Mouse (Mus musculus) lung, embryonic 15.5 days (tissue): Measurements from ENCODE around the gene Gpr142. TPM values are rescaled to one million over a fixed set of nuclear protein-coding genes. Genes with fewer than 3 reads are reported as not detected.

Source experiments
- ATAC-seq: fragments of 200-750 bp; cut with Nextera tagmentation; 2 replicates; pipeline ENCODE4 v1.8.0; 2017; ENCODE audit warnings: moderate number of reproducible peaks, borderline replicate concordance; ENCODE audit not compliant: low FRiP score, low TSS enrichment; ENCODE audit errors: extremely low read depth
- H3K27ac ChIP-seq: fragments of 300-500 bp; sonication (generic); 2 replicates; pipeline ENCODE4 v1.5.1; 2015; ENCODE audit warnings: moderate library complexity, mild to moderate bottlenecking, inconsistent platforms
- H3K27me3 ChIP-seq: fragments of 300-500 bp; sonication (generic); 2 replicates; pipeline ENCODE4 v1.6.1; 2015; ENCODE audit warnings: inconsistent platforms
- H3K36me3 ChIP-seq: fragments of 300-500 bp; sonication (generic); 2 replicates; pipeline ENCODE4 v1.6.1; 2015; ENCODE audit warnings: inconsistent platforms
- H3K4me1 ChIP-seq: fragments of 300-500 bp; sonication (generic); 2 replicates; pipeline ENCODE4 v1.6.1; 2015; ENCODE audit warnings: inconsistent platforms
- H3K4me2 ChIP-seq: fragments of 300-500 bp; sonication (generic); 2 replicates; pipeline ENCODE4 v1.6.1; 2015; ENCODE audit warnings: inconsistent platforms, mild to moderate bottlenecking, moderate library complexity
- H3K4me3 ChIP-seq: fragments of 300-500 bp; sonication (generic); 2 replicates; pipeline ENCODE4 v1.5.1; 2015; ENCODE audit warnings: mild to moderate bottlenecking, inconsistent platforms
- H3K9ac ChIP-seq: fragments of 300-500 bp; sonication (generic); 2 replicates; pipeline ENCODE4 v1.6.1; 2015; ENCODE audit warnings: inconsistent platforms
- H3K9me3 ChIP-seq: fragments of 300-500 bp; sonication (generic); 2 replicates; pipeline ENCODE4 v1.6.1; 2016; ENCODE audit warnings: inconsistent platforms
- WGBS: fragments of 180-500 bp; shearing (Covaris S2); methylation state at CpG from one replicate; pipeline ENCODE4 v1.1.7; 2015; 5-methylcytosine and 5-hydroxymethylcytosine counted together
- polyA plus RNA-seq: library from polyadenylated mRNA; unstranded; fragments of >200 nt; fragmentation: Nextera tagmentation; extraction: Ambion mirVana; gene quantifications from 2 replicates; pipeline ENCODE4 v1.2.1, GENCODE M21; 2015

The Gpr142 gene
- polyA plus RNA-seq, 1 experiment from 2014 or later: not detected

DNA sequence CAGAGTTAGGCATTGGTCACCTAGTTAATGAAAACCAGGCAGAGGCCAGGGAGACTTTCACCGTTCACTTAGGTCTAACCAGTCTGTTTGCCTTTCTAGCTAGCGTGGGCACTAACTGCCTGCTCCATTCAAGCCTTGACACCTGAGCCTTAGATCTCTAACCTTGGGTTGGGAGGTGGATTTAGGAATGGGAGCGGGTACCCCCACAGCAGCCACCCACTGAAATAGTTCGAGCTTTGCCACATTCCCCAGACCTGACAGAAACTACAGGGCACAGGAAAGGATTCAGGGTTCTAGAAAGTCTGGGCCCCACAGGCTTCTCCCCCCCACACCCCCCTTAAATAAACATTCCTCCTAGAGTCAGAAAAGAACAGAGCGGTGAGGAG, 51.3 kb downstream of the Gpr142 start:
- Histone ChIP-seq H3K27me3 (peaks cover 11% of the 10 kb centered on the region; the same call in 1 of the 2 replicates), H3K9me3 (no peaks in the 10 kb centered on the region), H3K4me3 (peak overlapping the region; percentile 62), H3K27ac (peak overlapping the region; percentile 94), H3K9ac (no peak overlapping the region), H3K4me2 (peak overlapping the region; percentile 97), H3K4me1 (peaks cover 28% of the 10 kb centered on the region), H3K36me3 (no peaks in the 10 kb centered on the region)
- 27% methylated on average over 5 of the region's 5 CpGs for WGBS
- ATAC-seq: no peak; the same call in 1 of the 2 replicates

DNA sequence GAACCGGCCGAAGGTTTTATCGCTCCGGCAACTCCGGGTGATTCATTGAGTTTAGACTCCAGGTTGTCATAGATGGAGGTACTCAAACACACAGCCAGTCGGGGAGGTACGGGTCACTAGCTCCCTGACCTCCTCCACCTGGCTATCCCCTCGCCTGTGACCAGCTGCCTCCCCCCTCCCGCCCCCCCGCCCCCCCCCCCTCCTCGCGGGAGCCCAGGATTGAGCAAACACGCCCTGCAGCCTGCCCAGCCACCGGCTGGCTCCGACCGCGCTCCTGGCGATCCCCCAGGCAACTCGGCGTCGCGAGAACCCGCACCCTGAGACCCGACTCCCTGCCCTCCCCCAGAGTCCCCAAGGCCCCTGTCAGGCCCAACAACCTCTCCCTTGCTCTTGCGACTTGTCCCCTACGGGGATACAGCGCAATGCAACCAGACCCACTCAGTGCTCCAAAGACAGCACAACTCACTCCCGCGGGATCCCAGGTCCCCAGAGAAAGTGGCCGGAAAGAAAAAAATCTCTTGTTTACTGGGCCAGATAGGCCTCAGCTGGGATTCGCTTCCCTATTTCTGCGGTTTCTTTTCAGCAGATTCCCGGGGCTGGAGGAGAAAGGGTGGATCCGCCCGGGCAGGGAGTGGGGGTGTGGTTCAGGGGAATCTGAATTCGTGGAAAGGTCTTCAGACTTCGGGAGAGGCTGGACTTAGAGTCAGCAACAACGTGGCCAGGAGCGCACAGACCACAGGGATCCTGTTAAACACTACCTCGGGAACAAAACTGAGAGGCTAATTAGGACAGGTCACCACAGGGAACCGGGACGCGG, 51.9 kb downstream of the Gpr142 start, which contains the start of gene Gprc5c:
Gprc5c (plus strand) TSS at position 701 of the 817 bp plus-strand sequence.
- peak; percentile 45; the same call in 1 of the 2 replicates for ATAC-seq
- Histone ChIP-seq H3K4me2 (peak within 1 kb of the TSS; percentile 97), H3K9ac (peak within 1 kb of the TSS; percentile 70), H3K27ac (peak within 1 kb of the TSS; percentile 94), H3K36me3 (no peaks in the 10 kb centered on the region), H3K4me1 (peaks cover 28% of the 10 kb centered on the region), H3K4me3 (peak within 1 kb of the TSS; percentile 62), H3K27me3 (peaks cover 11% of the 10 kb centered on the region; the same call in 1 of the 2 replicates), H3K9me3 (no peaks in the 10 kb centered on the region)
- WGBS: 1% methylated on average over 35 of the region's 43 CpGs

DNA sequence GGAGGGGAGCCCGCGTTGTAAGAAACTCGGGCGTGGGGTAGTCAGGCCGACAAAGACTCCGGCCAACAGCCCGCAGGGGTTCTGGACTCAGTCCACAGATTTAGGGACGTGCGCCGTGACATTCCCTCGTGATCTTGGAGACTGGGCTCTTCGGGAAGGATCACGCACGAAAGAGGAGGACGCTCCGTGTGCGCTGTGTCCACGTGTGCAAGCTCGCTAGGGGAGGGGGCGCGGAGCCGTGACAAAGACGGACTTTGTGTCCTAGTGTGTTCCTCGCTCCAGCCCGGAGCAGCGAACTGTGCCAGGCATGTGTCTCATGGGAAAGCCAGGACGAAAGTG, 52.5 kb downstream of the Gpr142 start:
- H3K4me2 ChIP-seq: peak overlapping the region; percentile 97
- under 1% methylated on average over 27 of the region's 27 CpGs for WGBS
- H3K9ac ChIP-seq: peak overlapping the region; percentile 70
- H3K4me3 ChIP-seq: peak overlapping the region; percentile 62
- peaks cover 11% of the 10 kb centered on the region; the same call in 1 of the 2 replicates for H3K27me3 ChIP-seq
- peak overlapping the region; percentile 94 for H3K27ac ChIP-seq
- peaks cover 28% of the 10 kb centered on the region for H3K4me1 ChIP-seq
- no peaks in the 10 kb centered on the region for H3K36me3 ChIP-seq
- H3K9me3 ChIP-seq: no peaks in the 10 kb centered on the region
- 0 out of 2 replicates have a peak, but pooled peaks have one; percentile 11 for ATAC-seq

DNA sequence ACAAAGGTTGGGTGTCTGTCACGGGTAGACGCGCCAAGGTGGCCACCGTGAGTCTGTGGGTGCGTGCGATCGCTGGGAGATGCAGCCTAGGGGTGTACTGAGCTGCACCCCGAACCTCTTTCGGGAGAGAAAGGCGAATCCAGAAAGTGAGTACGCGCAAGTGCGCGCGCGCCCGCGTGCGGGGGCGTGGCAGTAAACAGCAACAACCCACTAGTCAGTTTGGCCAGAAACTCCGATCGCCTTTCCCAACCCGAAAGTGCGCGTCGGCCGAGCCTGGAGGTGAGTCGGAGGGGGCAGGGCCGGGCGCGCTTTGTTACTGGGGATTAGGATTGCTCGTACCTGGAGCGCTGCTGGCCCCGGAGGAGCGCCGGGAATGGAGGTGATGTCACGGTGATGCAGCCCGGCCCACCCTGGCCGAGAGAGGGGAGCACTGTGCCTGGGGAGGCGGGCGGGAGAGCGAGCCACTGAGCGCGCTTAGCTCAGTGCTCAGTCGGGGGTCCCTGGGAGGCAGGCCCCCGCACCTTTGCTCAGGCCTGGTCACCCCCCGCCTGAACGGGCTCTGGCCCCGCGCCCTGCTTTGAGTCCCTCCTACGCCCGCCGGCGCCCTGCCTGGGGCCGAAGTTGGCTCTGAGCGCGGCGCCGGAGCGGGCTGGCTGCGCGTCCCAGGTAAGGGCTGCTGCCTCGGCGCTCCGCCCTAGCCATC, 53.0 kb downstream of the Gpr142 start:
- Histone ChIP-seq H3K27me3 (peaks cover 11% of the 10 kb centered on the region; the same call in 1 of the 2 replicates), H3K9me3 (no peaks in the 10 kb centered on the region), H3K9ac (peak overlapping the region; percentile 70), H3K4me1 (peaks cover 28% of the 10 kb centered on the region), H3K27ac (peak overlapping the region; percentile 94), H3K36me3 (no peaks in the 10 kb centered on the region), H3K4me2 (peak overlapping the region; percentile 97), H3K4me3 (peak overlapping the region; percentile 62)
- ATAC-seq: peak; percentile 58
- 1% methylated on average over 56 of the region's 65 CpGs for WGBS

DNA sequence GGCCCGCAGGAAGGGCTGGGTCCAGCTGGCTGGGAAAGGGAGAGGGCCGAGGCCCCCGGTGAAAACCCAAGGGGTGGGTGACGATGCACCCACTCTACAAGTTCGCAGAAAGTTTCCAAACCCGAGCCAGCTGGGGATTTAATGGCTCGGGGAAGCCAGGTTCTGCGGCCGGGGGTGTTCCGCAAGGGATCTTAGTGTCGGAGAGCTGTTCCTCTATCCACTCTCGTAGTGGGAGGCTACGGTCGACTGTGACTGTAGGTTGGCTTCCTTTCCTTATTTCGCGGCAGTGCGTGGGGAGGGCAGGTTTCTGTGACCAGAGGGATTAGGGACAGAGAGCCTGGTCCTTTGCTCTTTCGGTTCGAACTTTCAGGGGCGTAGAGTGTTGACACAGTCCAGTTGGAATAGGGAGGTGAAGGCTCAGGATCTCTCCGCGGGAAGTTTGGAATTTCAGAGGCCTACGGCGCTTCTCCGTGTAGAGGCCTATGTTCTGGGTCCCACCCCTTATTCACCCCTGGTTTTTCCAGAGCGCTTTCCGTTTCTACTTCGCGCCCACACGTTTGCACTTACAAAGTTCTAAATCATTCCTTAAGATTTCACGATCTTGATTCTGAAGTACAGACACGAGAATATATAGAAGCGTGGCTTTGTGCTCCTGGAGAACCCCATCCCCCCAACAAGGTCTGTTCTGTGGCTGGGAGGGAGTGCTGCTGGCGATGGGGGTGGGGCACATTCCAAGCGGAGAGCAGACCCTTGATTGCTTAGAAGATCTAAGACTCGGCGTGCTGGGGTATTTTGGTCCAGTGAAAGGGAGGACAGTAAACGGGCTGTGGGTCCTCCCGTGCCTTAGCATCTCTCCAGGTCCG, 53.8 kb downstream of the Gpr142 start:
- no peak for ATAC-seq
- WGBS: 1% methylated on average over 40 of the region's 40 CpGs
- H3K9me3 ChIP-seq: no peaks in the 10 kb centered on the region

DNA sequence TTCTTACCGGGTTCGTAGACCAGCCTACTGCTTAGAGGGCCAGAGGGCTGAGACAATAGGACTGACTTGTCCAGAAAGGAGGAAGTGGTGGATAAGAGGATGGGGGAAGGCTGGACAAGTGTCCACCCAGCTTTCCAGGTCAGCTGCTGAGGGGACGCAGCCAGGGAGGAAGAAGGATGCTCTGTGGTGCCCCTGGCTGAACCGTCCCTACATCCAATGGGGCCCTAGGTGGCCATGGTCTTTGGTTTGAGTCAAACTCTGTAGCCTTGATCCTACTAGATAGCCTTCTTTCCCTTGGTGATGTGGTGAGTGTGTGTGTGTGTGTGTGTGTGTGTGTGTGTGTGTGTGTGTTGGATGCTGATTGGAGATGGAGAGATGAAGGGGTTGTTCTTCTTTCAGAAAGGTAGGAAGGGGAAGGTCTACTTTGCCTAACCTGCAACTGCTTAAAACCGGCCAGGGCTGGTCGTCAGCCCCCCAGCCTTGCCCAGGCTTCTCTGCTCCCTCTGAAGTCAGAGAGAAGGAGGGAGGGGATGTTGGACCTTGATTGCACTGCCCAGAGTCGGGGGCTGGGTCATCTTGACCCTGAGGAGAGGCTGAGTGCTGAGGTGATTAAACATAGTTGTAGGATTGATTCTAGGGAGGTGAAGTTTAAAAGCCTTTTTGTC, 54.6 kb downstream of the Gpr142 start:
- ATAC-seq: no peak
- Histone ChIP-seq H3K27ac (peak overlapping the region; percentile 94), H3K4me3 (peak overlapping the region; percentile 62), H3K4me1 (peaks cover 28% of the 10 kb centered on the region), H3K27me3 (peaks cover 11% of the 10 kb centered on the region; the same call in 1 of the 2 replicates), H3K4me2 (peak overlapping the region; percentile 97), H3K9ac (peak overlapping the region; percentile 70), H3K9me3 (no peaks in the 10 kb centered on the region), H3K36me3 (no peaks in the 10 kb centered on the region)
- 17% methylated on average over 7 of the region's 7 CpGs for WGBS

More for the DNA sequence above, 53.8 kb downstream of the Gpr142 start:
- H3K4me3 ChIP-seq: peak overlapping the region; percentile 62
- peaks cover 28% of the 10 kb centered on the region for H3K4me1 ChIP-seq
- peak overlapping the region; percentile 94 for H3K27ac ChIP-seq
- peak overlapping the region; percentile 97 for H3K4me2 ChIP-seq
- peak overlapping the region; percentile 70 for H3K9ac ChIP-seq
- H3K36me3 ChIP-seq: no peaks in the 10 kb centered on the region
- peaks cover 11% of the 10 kb centered on the region; the same call in 1 of the 2 replicates for H3K27me3 ChIP-seq

DNA sequence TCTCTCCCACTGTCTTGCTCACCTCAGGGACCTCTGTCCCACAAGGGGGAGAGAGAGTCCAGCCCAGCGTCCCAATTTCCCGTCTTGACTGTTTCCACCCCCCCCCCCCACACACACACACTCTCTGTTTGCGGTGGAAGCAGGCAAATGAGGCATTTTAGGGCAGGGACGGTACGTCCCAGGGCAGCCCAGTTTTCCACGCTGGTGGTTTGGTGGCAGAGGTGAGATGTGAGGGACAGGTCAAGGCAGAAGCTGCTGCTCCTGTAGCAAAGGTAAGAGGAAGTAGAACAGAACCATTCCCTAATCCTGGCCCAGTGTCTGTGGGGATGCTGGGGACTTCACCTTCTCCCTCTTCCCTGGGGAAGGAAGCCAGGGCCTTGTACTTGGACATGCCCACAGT, 55.9 kb downstream of the Gpr142 start:
- Histone ChIP-seq H3K9me3 (no peaks in the 10 kb centered on the region), H3K27ac (no peak overlapping the region), H3K4me3 (no peak overlapping the region), H3K27me3 (peaks cover 9% of the 10 kb centered on the region; the same call in 1 of the 2 replicates), H3K9ac (no peak overlapping the region), H3K4me2 (no peak overlapping the region), H3K36me3 (no peaks in the 10 kb centered on the region), H3K4me1 (peaks cover 26% of the 10 kb centered on the region)
- 57% methylated on average over 6 of the region's 6 CpGs for WGBS
- ATAC-seq: no peak

DNA sequence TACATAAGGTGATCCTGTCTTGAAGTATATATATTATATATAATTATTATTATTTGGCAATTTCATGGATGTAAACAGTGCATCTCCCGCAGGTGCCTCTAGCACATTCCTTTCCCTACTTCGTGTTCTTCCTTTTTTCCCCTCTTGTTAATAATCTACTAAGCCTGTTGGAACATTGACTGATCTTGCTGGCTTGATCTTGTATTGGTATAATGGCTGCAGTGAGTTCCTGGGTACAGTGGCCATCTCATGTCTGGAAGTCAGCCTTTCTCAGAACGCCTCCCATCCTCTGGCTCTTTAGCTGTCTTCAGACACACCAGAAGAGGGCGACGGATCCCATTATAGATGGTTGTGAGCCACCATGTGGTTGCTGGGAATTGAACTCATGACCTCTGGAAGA, 57.4 kb downstream of the Gpr142 start:
- Histone ChIP-seq H3K4me1 (peaks cover 17% of the 10 kb centered on the region), H3K4me2 (no peak overlapping the region), H3K9ac (no peak overlapping the region), H3K4me3 (no peak overlapping the region), H3K27me3 (peaks cover 8% of the 10 kb centered on the region; the same call in 1 of the 2 replicates), H3K27ac (no peak overlapping the region), H3K36me3 (no peaks in the 10 kb centered on the region), H3K9me3 (no peaks in the 10 kb centered on the region)
- no peak for ATAC-seq
- WGBS: 79% methylated on average over 5 of the region's 5 CpGs

Other genes starting within 250 kb of the Gpr142 start
- gene Rpl38, start 130.4 kb upstream of the Gpr142 start, polyA plus RNA-seq: 816 and 841 TPM in 2 replicates
- gene Ttyh2, start 123.5 kb upstream of the Gpr142 start, polyA plus RNA-seq: 11.7 and 13.5 TPM in 2 replicates
- 3.4 and 3.9 TPM in 2 replicates for gene Dnaic2, start 71.5 kb upstream of the Gpr142 start, polyA plus RNA-seq
- gene Kif19a, start 33.5 kb upstream of the Gpr142 start, polyA plus RNA-seq: 0.29 and 0.40 TPM in 2 replicates
- 0.71 and 1.1 TPM in 2 replicates for gene Btbd17, start 3.0 kb upstream of the Gpr142 start, polyA plus RNA-seq
- gene Gprc5c, start 52.2 kb downstream of the Gpr142 start, polyA plus RNA-seq: 35.4 and 36.1 TPM in 2 replicates
- 1.2 and 1.4 TPM in 2 replicates for gene Cd300a, start 91.1 kb downstream of the Gpr142 start, polyA plus RNA-seq
- 0.21 and 0.23 TPM in 2 replicates for gene Cd300lb, start 135.5 kb downstream of the Gpr142 start, polyA plus RNA-seq
- gene Cd300c, start 170.2 kb downstream of the Gpr142 start, polyA plus RNA-seq: not detected in 2 replicates
- gene Cd300ld, start 191.0 kb downstream of the Gpr142 start, polyA plus RNA-seq: 0.10 and 0.17 TPM in 2 replicates
- 2.8 and 2.9 TPM in 2 replicates for gene Cd300c2, start 203.0 kb downstream of the Gpr142 start, polyA plus RNA-seq
- gene Cd300ld2, start 217.3 kb downstream of the Gpr142 start, polyA plus RNA-seq: not detected in 2 replicates
- gene Cd300ld4, start 228.1 kb downstream of the Gpr142 start, polyA plus RNA-seq: not detected in 2 replicates
- not detected in 2 replicates for gene Cd300ld5, start 238.8 kb downstream of the Gpr142 start, polyA plus RNA-seq
- gene Cd300ld3, start 249.5 kb downstream of the Gpr142 start, polyA plus RNA-seq: not detected in 2 replicates